Mouse (Mus musculus) Muller cell, postnatal 12 days (primary cell): ENCODE results near the gene Pnma1.

Experiments used
- DNase-seq: peaks from one replicate; pipeline ENCODE4 v3.0.0-alpha.2; 2015; ENCODE audit errors: inconsistent ontology term

The Pnma1 gene

DNA sequence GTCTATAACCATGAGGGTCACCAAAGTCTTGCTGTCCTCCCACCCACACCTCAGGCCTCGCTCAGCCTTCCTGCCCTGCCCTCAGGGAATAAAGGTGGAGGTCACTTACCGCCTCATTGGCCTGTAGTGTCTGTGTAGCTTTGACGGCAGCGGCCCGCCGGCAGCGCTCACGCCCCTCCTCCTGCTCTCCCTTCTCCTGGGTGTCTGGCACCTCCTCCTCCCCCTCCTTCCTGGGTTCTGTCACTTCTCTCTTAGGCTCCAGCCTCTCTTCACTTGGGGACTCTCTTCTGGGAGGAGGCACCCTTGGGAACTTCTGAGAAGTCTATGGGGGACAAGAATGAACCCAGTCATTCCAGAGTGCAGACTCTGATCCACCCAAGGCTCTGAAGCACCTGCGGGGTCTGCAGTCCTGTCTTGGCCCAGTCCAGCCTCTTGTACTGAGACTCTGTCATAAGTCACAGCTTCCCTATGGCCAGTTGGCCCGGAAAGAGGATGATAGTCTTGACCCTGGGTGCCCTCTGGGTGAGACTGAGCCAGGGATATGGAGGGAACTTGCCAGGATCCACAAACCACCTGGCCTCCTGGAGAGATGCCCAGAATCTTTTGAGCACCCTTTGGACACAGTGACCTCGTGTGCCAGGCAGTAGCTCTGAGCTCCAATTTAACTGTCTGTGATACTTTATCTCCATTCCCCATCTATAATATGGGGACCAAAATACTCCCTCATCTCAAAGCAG lies 6.7 kb upstream of the Pnma1 start:
- peak; percentile 45 for DNase-seq

GRCm38 (mm10) chr12:84153414-84153813 lies 5.1 kb upstream of the Pnma1 start:
- no peak for DNase-seq

DNA sequence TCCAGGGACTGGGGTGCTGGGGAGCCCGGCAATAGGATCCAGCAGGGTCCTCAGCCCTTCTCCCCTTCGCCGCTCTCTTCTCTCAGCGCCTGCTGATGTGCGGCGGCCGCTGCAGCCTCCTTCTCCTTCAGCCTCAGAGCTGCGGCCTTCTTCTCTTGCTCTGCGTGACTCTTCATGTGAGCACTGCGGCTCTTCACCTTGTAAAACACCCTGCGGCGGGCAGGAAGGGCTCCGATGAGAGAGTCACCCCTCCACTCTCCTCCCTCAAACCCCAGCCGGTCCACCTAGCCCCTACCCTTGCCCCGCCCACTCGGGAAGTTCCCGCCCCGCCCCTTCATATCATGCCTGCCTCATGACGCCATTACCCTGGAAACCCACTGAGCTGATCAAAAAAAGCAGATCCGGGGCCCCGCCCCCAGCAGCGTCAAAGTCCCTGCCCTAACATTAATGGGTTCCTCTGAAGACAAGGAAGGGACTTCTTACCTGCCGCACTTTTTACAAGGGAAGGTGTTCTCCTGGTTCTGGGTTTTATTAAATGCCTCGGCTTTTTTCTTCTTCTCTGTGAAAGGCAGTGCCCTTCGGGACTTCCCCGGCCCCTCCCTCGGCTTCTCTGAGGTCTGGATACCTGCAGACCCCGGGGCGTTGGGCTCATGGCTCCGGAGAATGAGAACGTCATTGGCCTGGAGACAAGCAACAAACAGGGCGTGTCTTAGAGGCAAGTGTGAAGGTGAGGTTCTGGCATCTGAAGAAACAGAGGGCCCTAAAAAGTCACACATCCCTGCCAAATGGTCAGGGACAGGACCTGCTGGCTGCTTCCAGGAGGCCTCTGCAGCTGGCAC lies 4.3 kb upstream of the Pnma1 start:
- DNase-seq = no peak

DNA sequence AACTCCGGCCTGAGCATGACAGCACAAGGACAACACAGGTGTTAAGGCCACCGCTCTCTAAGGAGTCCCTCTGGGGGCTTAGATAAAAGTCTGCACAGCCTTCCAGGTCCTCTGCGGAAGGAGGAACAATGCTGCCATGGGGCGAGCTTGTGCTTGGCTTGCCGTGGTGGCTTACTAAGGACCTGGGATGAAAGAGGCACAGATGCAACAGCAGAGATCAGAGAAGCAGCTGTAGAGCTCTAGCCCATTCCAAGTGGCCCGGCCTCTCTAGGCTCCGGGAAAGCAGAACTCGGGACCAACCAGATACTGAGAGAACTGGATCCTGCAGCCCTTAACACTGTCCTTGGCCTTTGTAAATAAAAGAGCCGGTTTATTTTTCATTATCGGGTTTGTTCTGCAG lies 3.6 kb upstream of the Pnma1 start:
- DNase-seq = no peak

GRCm38 (mm10) chr12:84150976-84151375 lies 2.7 kb upstream of the Pnma1 start:
- no peak for DNase-seq

- no peak for DNase-seq
These were observed 1.7 kb upstream of the Pnma1 start for GRCm38 (mm10) chr12:84149971-84150370.

DNA sequence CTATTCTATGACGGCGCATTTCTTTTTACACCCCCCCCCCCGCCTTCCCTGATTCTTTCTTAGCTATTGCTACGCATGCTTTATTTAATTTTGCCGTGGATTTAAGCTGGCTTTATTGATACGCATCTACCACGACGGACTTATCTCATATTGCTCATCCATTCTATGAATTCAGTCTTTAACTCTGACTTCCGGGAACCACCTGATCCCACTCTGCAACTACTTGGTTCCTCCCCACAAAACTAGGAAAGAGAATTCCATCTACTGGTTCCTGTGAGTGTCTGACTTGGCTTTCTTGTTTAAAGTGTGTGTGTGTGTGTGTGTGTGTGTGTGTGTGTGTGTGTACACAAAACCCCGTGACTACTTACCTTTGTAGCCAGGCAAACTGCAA lies 328 bp upstream of the Pnma1 start:
- DNase-seq = no peak

DNA sequence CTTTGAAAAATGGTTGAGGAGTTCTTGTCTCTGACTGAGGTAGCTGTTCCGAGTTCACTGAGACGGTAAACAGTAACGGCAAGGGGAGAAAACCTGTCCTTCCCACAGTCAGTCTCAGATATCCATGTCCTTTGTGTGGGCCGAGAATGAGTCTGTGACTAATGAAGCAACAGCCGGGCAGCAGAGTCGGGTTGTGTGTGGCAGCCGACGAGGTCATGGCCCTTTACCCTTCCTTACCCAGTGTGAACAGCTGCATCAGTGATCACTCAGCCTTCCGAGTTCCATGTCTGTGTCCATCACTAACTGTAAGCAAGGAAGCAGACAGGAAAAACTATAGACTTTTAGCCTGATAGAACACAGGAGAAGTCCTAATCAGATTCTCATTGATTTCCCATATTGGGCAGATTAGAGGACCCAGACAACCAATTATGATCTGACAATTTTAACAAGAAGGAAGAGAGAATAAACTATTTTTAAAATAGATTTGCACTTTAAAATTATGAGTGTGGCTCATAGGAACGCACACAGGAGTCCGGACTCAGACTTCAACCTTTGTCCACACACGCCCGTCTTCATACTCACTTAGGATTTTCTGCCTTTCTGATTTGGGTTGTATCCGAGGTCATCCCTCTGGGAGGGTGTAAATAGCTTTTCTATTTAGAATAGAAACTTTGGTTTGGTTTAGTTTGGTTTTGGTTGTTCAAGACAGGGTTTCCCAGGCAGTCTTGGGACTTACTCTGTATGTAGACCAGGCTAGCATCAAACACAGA lies 5.8 kb downstream of the Pnma1 start:
- peak; percentile 50 for DNase-seq

DNA sequence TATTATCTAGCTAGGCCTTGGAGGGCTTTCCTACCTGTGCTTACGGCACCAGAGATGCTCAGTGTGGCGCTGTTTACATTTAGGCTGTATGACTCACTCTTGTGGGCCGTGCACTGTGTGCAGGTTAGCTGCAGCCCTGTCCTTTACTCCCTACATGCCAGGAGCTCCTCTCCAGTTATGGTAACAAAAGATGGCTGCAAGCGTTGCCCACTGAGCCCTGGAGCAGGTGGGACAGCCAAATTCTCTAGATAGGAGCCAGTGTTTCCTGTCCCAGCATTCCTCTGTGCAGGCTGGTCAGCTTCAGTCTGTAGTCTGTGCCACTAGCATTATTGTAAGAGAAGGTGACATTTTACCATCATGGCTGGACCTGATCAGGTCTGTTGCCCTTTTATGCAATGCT lies 7.0 kb downstream of the Pnma1 start:
- DNase-seq = no peak

GRCm38 (mm10) chr12:84140135-84140534 lies 8.2 kb downstream of the Pnma1 start:
- DNase-seq = no peak

- DNase-seq = no peak
These were observed 11.2 kb downstream of the Pnma1 start for GRCm38 (mm10) chr12:84137131-84137530.

DNA sequence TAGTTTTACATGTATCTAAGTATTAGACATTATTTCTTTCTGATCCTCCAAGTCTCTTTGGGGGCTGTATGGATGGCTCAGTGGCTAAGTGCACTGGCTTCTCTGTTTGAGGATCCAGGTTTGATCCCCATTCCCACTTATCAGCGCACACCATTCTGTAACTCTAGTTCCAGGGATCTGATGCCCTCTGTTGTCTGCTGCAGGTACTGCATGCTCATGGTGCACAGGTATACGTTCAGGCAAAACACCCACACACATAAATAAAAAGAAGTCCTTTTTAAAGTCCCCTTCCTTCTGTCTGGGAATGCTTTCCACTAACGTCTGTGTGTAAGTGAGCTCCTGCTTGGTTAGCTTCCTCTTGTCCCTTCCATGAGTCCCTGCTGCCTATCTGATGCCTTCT lies 16.0 kb downstream of the Pnma1 start:
- no peak for DNase-seq

DNA sequence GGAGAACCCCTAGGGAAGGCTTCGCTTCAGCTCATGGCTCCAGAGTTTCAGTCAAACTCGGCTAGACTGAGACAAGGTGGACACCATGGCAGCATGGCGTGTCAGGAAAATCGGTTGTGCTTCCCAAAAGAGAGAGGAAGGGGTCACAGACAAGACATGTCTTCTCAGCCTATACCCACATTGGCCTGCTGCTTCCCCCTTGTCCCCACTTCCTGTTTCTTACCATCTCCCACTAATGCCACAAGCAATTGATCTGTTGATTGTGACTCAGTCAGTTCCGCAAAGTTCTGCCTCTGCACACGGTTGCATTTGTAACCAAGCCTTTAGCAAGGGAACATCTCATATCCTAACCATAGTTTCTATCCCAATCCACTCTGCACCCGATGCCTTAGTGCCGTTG lies 18.4 kb downstream of the Pnma1 start:
- no peak for DNase-seq

GRCm38 (mm10) chr12:84128576-84128975 lies 19.7 kb downstream of the Pnma1 start:
- DNase-seq = no peak

DNA sequence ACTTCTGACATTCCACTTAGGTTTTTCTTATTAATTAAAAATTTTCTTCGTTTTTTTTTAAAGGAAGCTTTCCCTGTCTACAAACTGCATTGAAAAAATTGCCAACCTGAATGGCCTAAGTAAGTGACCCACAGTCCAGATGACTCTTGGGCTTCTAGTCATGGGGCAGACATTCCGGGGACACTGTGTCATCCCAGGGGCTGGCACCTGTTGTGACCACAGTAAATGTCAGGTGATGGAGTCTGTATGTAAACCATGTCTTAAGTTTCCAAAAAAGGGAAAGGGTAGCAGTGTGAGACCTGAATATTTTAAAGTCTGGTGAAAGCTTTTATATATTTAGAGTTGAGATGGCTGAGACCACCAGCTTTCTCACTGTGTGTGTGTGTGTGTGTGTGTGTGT lies 21.4 kb downstream of the Pnma1 start:
- DNase-seq = no peak

DNA sequence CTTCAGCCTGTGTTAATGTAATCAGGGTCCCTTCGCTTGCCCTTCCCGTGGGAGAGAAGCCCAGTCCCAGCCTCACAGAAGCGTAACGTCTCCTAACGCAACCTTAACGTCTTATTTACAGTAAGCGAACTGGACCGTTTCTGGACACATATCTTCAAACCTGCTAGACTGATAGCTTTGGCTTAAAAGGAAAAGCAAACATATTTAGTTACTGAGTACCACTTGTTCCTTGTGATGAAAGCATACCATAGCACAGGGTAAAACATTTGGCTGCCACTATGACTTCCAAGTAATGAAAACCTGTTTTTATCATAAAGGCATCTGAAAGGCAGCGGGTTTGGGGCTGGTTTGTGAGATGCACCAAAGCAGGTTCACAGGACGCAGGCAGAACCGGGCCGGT lies 22.4 kb downstream of the Pnma1 start:
- no peak for DNase-seq

DNA sequence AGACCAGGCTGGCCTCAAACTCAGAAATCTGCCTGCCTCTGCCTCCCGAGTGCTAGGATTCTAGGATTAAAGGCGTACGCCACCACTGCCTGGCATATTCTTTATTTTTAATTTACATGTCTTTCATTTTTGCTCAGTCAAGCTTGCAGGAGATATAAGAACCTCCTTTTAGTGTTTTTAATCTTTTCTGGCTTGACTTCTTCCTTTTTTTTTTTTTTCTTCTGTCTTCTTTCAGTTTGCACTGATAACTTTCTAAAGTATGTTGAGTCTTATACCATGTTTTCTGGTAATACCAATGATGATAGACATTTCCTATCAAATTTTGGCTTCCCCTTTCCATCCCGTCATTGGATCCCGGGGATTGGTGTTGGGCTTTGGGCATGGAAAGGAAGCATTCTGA lies 28.7 kb downstream of the Pnma1 start:
- no peak for DNase-seq

DNA sequence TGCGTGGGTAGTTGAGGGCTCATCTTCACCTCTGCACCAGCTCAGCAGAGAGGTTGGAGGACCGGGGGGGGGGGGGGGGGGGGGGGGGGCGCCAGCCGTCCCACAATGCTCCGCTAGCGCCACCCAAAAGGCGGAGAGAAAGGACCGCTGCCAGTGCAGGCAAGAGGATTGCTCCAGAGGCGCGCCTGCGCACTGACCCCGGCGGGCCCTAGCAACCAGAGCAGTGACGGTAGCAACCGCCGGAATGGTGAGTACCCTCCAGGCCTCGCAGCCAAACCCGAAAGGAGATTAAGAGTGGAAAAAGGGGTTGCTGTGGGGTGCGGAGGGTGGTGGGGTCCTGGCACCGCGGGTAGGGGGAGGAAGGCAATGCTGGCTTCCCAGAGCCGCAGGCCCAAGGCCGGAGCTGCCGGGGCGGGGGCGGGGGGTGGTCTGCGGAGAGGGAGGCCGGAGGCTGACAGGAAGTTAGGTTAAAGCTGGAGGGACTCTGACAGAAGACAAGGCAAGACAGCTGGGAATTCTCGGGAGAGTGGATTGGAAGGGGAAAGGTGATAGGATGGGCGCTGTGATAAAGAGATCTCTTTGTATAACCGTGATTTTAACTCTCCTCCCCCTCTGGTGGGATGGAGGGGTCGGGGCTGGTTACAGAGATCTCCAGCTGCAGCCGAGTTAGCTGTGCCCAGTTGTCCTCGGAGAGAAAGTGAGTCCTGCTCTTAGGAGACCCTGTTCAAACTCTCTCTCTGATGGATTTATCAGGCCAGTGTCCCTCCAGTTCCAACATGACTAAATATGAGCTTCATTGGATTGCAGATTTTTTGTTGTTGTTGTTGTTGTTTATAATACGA lies 33.9 kb downstream of the Pnma1 start, which contains the start of gene Dnal1:
Gene Dnal1, plus strand, starts transcription at position 214 of the 842 bp plus-strand sequence.
- peak; percentile 96 for DNase-seq

DNA sequence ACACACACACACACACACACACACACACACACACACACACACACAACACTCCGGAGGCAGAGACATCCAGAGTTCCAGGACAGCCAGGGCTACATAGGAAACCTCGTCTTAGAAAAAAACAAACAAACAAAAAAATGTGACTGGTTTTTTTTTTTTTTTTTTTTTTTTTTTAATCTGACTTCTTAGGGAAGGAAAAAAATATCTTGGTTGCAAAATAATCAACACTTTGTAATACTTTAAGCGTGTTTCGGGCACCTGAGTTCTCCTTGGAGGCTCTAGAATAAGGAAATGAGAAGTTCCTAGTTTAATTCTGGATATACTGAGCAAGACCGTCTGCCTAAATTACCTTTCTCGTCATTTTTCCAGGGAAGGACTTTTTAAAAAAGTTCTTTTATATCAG lies 34.6 kb downstream of the Pnma1 start:
- peak; percentile 11 for DNase-seq

DNA sequence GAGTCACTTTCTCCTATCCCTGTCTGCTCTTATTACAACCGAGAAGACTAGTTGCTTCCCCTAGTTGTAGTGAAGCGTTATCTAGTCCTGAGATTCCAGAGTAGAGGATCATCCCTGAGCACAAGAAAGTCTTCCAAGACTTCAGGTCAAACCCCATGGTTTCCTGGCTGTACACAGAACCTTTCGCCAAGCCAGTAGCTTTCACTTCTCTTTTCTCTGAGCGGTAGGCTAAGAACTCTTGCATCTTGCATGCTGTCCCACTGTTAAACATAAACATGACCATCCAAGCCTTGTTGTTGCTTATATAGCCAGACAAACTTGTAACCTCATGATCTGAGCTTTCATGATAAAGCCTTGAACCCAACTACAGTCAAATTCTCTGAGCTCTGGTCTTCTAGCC lies 37.5 kb downstream of the Pnma1 start:
- no peak for DNase-seq

GRCm38 (mm10) chr12:84109924-84110323 lies 38.4 kb downstream of the Pnma1 start:
- DNase-seq = no peak
